In the genomic region with DNA sequence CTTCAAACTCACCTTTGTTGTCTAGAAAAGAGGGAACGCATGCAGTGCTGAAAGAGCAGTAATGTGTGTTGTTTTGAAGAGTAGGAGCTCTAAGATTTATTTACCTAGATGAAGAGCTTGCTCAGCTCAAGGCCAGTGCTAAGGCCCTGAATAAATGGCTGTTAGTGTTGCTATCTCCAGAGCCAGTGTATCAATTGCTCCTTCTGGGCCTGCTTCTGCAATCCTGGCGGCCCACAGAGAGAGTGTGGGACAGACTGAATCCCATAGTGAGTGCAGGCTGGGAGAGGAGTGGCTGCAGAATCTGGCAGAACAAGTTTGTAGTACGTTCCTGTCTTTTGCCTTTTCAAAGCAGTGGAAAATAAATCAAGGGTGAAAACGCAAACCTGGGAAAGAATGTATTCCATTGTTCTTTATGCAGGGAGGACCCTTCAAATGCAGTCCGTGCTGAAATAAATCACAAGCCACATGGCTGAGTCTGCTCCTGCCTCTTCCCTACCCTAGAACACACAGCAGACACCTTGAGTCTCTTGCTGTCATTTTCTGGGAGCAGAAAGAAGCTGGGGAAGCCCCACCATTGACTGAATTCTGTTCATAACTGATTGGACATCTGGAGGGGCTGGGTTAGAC, we compare ENCODE assay signal across 10 mouse cellular contexts.
A peak's percentile ranks its signal among the peaks of the same experiment; 100 is the strongest.
DNase-seq lines count a peak whose midpoint lies in the region; ATAC-seq lines count a peak whose summit lies in the region.
"Had no signal": no experiment of that assay in that cellular context is flagged by ENCODE, and none has a peak within 500 bp of the region (broad histone marks: within the 10 kb centered on the region; RNA-seq: fewer than 3 reads in every experiment).

No protein-coding gene starts in this region.

- no peaks in the 10 kb centered on the region for H3K9me3 ChIP-seq in lung, embryonic 16.5 days (ENCODE audit: control insufficient read depth, low read length)
- no peaks in the 10 kb centered on the region for H3K9me3 ChIP-seq in neural tube, embryonic 15.5 days (replicated peaks)

- H3K4me1 ChIP-seq in lung, embryonic 16.5 days (replicated peaks; ENCODE audit: control insufficient read depth, insufficient read depth, low read length) = peaks cover 25% of the 10 kb centered on the region
- peaks cover 32% of the 10 kb centered on the region for H3K4me1 ChIP-seq in neural tube, embryonic 15.5 days

- peak; percentile 53; the same call in 1 of the 2 replicates for ATAC-seq in lung, embryonic 16.5 days (ENCODE audit: low read depth)
- no peak for ATAC-seq in neural tube, embryonic 15.5 days (ENCODE audit: low FRiP score)
- ATAC-seq: CD4-positive, CD25-positive, alpha-beta regulatory T cell, adult 4 months had no signal

- H3K4me2 ChIP-seq in lung, embryonic 16.5 days (ENCODE audit: low read depth, low read length) = no peak overlapping the region
- no peak overlapping the region for H3K4me2 ChIP-seq in neural tube, embryonic 15.5 days

- no peaks in the 10 kb centered on the region for H3K27me3 ChIP-seq in lung, embryonic 16.5 days (ENCODE audit: control insufficient read depth, insufficient read depth, low read depth, low read length)
- no peaks in the 10 kb centered on the region for H3K27me3 ChIP-seq in neural tube, embryonic 15.5 days (replicated peaks)

- no peak overlapping the region for H3K4me3 ChIP-seq in lung, embryonic 16.5 days (ENCODE audit: low read length)
- H3K4me3 ChIP-seq in neural tube, embryonic 15.5 days (replicated peaks) = no peak overlapping the region

- peak overlapping the region; percentile 76 for H3K27ac ChIP-seq in lung, embryonic 16.5 days (ENCODE audit: low read length)
- peak overlapping the region; percentile 72 for H3K27ac ChIP-seq in neural tube, embryonic 15.5 days (replicated peaks)

- WGBS in lung, embryonic 16.5 days = 32% methylated on average over 5 of the region's 5 CpGs
- 19% methylated on average over 5 of the region's 5 CpGs for WGBS in neural tube, embryonic 15.5 days

- H3K36me3 ChIP-seq in lung, embryonic 16.5 days (ENCODE audit: control insufficient read depth, insufficient read depth, low read length) = no peaks in the 10 kb centered on the region
- H3K36me3 ChIP-seq in neural tube, embryonic 15.5 days = peaks cover 5% of the 10 kb centered on the region; the same call in 1 of the 2 replicates

- H3K9ac ChIP-seq in lung, embryonic 16.5 days (ENCODE audit: low read length) = no peak overlapping the region
- no peak overlapping the region for H3K9ac ChIP-seq in neural tube, embryonic 15.5 days (replicated peaks)

- DNase-seq in heart, adult 11 months = peak; percentile 85
- no peak for DNase-seq in heart, postnatal 4 days
- DNase-seq in lung, postnatal 4 days = no peak
- DNase-seq in fibroblast of lung, adult 2 months (ENCODE audit: low read depth) = peak; percentile 24
- no peak for DNase-seq in cerebellum, postnatal 14 days
- no peak for DNase-seq in left cerebral cortex, postnatal 14 days (ENCODE audit: low spot score in 2 of 2)
- DNase-seq: gastrocnemius, postnatal 10 days had no signal

- intact Hi-C loops in left cerebral cortex, postnatal 14 days (cut with DNase I) = no loop called here

Comparison
In these comparisons a context has a peak if more than half of its experiments do, and no peak if none do; other contexts are left out.
1. DNase-seq: peak in heart, adult 11 months (single experiment) and fibroblast of lung, adult 2 months (single experiment); none in heart, postnatal 4 days (single experiment), lung, postnatal 4 days (0 of 2), cerebellum, postnatal 14 days (0 of 2) and left cerebral cortex, postnatal 14 days (0 of 2).